Mouse (Mus musculus) heart, adult 11 months (tissue): Measurements from ENCODE around the gene Shroom1.

Experiments
- DNase-seq: peaks from one replicate; pipeline ENCODE4 v3.0.0; 2022

Shroom1 gene

DNA sequence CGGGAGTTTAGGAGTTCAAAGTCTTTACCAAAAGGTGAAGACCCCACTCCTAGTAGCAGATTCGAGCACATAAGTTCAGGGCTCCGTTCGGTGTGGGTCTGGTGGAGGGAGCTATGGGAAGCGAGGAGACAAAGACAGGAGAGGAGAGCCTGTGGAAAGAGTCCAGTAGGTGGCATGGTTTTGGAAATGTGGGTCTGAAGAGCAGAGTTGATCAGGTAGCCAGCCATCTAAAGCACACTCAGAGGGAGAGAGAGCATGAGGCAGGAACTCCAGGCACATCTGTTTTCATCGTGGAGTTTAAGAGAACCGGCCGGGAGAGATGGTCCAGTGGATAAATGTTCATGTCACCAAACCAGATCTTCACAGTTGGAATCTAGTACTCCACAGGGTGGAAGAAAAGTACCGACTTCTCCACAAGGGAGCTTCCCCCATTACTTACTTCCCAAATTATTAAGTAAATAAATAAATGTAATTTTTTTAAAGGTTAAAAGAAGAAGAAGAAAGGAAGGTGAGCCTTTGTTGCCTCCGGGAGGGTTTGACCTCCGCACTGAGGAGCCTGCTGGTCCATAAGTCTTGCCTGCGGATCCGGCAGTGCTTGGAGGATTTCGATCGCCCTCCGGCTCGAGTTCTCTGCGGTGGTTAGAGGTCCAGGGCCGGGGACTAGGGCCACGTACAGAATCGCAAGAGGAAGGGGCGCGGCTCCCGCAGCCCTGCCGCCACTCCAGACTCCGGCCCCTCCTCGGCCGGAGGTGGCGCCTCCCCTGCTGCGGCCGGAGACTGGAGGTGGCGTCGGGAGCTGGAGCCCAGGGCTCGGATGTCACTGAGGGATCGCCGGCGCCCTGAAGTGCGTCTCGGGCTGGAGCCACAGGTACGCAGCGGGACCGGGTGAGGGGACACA, at the start of gene Shroom1, which contains the start of gene Gm10447:
Gene Shroom1 (plus strand): TSS at position 732 of the 898 bp plus-strand sequence.
Gene Gm10447 (minus strand): TSS at position 637 of the 898 bp plus-strand sequence.
- DNase-seq: peak; percentile 97

DNA sequence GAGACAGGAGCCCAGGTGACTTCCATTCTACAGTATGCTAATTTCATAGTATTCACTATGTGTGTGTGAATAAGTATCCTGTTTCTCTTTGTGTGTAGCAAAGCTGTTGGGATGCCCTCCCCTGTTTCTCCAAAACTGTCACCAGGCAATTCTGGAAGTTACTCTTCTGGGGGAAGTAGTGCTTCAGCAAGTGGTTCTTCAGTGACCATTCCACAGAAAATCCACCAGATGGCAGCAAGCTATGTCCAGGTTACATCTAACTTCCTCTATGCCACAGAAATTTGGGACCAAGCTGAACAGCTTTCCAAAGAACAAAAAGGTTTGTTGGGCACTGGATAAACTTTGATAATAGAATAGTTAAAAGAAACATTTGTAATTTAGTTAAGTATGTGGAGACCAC, 45.3 kb upstream of the Shroom1 start:
- DNase-seq: peak; percentile 77

DNA sequence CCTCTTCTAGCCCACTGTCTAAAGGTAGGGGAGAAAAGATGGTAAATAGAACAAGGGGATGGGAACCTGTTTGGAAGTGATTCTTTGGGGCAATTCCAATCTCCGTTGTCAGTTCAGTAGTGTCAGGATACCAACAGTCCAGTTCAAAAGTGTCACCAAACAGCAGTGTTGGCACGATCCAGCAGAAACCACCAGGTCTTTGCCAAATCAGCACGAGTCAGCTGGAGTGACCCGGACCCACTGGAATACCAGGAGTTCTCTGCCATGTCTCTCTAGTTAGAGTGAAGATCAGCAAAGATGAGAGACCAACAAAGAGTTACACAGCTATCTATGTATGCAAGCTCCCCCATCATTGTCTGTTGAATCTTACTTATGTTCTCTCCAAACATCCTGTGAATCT, 43.1 kb upstream of the Shroom1 start:
- peak; percentile 56 for DNase-seq

DNA sequence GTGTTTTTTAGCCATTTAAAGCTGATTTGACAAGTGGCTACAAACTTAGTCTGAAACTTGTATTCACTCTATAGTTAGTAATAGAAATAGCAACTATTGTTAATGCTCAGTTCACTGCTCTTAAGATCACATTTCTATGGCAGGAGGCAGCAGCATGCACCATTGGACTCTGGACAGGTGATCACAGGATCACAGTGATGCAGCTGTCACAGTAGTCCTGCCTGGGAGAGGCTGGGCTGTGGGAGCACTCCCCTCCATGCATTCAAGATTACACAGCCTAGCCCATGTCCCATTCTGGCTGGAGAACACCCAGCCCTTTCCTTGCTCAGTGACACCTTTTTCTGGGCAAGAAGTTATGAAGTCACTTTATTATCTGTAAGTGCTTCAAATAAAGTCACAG, 39.0 kb upstream of the Shroom1 start:
- peak; percentile 85 for DNase-seq

DNA sequence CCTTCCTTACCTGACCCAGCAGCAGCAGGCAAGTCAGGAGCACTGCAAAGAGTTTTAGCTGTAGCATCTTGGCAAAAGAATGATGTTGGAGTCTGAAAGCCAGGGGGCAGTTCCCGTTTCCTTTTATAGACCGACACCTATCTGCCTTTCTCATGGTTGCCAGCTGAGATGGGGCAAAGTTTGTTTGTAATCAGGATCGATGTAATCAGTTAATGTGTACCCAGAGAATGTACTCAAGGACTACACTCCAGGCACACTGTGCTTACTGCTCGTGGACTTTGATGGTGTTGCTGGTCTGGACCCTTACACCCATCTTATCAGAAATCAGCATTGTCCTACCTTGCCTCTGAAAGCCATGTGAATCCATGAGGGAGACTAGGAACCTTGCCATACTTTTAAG, 34.0 kb upstream of the Shroom1 start, which contains the start of gene Leap2:
Gene Leap2 (minus strand): TSS at position 135 of the 400 bp plus-strand sequence.
- DNase-seq: peak; percentile 80

DNA sequence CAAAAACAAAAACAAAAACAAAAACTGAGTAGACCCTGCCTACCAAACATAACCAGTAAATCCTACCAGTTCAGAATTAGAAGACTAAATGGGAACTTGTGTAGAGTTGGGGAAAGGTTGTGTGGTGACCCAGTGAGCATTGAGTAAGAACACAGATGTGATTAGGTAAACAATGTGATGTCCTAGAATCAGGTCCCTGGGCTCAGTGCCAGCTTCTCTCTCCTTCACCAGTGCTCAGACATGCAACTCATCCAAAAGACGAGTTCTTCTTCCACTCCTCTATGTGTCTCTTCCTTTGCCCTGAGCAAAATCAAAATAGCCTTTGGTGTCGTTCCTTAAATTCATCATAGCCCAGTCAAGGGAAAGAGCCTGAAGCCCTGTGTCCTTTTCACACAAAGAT, 32.2 kb upstream of the Shroom1 start:
- DNase-seq: peak; percentile 57

DNA sequence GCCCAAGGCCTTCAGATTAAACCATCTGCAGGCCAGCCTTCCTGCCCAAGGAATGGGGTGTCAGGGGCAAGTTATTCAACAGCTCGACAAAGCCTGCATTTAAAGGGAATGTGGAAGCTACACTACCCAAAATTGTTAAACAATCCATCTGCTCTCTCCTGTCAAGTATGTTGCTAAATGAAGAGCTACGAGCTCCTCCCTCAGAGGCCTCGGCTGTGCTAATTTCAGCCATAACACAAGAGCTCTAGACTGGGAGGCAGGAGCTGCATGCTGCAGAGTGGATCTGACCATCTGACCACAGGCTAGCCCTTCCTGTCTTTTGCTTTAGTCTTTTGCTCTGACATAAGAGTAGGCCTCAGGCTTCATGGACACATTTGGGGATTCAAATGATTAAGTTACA, 31.8 kb upstream of the Shroom1 start:
- peak; percentile 82 for DNase-seq

DNA sequence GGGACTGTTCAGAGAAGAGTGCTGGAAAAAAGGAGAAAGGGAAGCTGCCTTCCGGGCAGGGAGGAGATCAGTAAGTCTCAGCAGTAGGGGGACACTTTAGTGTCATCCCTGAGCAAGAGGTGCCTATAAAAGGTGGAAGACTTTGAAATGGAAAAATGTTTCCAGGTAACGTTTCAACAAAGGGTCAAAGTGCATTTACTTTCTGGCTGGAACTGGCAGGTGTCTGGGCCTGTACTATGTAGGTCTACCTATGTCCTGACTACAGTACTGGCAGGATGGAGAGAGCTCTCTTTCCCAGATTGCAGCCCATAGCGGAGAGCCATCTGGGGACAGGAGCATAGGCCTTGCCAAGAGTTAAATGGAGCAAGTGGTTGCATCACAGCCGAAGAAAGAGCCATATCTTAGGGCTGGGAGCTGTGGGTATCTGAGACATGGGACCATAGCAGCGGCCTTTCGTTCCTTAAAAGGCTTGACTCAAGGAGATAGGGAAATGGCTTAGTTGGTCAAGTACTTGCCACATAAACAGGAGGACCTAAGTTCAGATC, 31.2 kb upstream of the Shroom1 start:
- peak; percentile 84 for DNase-seq

DNA sequence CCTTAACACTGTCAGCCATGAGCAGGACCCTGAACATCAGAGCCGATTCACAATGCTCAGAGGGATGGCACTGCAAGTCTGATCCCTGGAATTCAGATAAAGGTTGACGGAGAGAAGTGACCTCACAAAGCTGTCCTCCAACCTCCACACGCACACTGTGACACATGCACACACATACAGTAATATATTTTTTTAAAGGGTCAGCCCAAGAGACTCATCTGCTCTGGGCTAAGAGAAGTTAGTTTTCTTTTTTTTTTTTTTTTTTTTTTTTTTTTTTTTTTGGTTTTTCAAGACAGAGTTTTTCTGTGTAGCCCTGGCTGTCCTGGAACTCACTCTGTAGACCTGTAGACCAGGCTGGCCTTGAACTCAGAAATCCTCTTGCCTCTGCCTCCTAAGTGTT, 30.1 kb upstream of the Shroom1 start:
- DNase-seq: peak; percentile 42

DNA sequence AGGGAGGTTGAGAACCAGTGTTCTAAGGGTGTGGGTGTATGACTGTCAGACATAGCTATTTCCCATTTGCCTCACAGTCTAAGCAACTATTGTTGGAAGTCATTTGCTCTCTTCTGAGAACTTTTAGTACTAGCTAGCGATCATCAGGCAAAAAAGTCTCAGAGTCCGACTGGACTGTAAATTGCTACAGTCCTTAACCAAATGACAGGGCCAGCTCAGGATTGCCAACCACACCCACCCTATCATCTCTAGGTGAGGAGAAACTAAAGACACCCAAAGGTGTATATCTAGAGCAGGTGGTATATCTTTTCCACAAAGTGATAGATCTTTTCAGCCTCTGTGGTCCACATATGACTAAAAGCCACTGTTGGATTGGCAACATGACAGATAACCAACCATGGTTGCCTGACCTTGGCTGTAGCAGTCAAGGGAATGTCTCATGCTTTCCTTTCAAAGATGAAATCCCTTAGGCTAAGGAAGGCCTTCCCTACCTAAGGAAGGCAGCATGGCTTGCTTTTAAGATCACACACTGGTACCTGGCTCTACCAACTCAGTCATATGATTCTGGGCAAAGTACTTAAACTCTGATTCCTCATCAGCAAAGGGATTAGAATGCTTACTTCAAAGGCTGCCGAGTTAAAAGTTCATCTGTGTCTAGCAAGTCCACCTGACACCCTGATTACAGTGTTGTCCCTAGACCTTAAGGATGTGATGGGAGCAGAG, 28.9 kb upstream of the Shroom1 start:
- DNase-seq: peak; percentile 79

DNA sequence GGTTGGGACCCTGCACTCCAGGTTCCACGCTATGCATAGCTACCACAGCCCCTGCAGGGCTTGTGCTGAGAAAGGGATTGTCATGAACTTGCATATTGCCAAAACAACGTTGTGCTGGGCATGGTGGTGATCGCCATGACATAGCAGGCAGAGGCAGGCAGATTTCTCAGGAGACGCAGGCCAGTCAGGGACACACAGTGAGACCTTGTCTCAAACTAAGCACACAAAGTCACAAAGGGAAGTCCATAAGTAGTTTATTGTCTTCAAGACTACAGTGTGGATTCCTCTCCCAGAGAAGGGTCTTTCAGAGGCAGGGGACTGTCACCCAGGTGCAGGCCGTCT, 28.3 kb upstream of the Shroom1 start:
- peak; percentile 83 for DNase-seq

DNA sequence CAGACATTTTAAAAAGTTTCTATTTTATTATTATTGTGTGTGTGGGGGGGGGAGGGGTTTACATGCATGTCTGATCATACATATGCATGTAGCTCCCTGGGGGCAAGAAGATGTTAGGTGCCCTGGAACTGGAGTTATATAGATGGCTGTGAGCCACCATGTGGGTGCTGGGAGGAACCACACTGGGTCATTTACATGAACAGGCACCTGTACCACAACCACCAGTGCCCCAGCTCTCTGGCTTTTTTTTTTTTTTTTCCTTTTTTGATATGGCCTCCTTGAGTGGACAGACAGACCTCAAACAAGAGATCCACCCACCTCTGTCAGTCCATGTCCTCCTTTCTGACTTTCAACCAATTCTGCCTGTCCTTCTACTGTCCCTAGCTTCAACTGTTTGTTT, 27.8 kb upstream of the Shroom1 start:
- DNase-seq: peak; percentile 79

DNA sequence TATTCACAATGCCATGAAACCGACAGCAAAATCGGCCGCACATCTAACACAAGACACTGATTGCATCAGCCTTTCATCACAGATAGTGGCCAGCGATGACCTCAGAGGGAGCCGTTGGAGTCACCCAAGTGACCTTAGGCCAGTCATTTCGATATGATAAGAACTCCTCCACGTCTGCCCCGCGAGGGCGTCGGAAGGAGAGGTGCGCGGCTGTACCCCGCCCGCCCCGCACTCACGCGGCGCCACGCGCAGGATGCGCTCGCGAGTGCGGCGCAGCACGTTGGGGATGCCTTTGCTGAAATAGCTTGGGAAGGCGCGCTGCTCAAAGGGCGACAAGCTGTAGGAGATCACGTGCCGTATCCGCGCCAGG, 26.7 kb upstream of the Shroom1 start:
- DNase-seq: no peak

DNA sequence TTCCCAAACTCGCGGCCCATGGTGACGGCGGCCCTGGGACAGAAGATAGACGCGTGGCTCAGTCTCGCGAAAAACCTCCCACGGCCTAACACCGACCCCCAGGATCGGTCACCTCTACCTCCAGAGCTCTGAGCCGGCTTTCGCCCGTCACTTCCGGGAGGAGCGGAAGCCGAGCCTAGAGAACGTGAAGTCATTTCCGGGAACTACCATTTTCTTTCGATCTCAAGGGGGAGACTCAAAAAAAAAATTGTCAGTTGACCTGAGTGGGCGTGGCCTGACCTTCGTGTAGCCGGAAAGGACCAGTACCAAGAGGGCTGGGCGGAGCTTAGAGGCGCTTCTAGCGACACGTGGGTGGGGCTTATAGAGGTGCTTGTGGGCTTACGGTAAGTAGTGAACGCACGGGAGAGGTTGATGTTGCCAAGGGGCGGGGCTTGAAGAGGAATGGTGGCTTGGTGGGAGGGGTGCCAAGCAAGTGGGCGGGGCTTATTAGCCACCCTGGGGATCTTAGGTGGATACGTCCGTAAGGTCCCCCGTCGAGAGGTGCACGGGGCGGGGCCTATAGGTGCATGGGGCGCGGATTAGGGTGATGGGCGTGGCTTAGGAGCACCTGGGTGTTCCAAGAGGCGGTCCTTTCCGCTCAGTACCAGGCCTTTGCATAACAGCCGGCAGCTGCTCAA, 26.2 kb upstream of the Shroom1 start, which contains the start of the genes Uqcrq and Gdf9:
Gene Uqcrq (minus strand): TSS at position 162 of the 677 bp plus-strand sequence.
Gene Gdf9 (plus strand): TSS at position 354 of the 677 bp plus-strand sequence.
- DNase-seq: peak; percentile 100

DNA sequence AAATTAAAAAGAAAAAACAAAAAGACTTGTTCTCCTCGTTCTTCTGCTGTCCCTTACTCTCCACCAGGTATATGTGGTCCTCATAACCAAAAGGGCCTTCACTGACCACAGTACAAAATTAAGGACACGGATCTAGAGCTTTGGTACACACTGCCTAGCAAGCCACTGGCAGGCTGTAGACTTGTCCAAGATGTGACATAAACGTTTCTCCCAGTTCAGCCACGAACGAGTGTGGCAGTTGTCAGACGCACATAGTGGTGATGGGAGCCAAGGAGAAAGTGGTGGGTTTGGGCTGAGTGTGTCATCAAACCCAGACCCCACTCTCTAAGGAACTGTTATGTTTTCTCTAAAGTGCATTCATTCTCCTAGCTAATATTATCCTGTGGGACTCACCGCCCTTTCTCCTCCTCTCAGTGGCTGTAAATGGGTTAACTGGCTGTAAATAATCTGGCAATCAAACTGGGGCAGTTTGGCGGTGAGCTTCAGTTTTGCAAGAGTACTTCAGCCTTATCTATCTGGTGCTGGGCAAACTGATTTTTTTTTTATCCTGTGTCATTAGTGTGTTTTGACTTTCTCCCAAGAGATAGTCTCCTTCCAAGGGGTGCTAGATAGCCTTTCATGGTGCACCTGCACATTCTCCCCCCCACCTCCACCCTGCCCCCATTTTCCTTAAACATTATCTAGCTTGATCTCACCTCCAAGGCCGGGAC, 25.5 kb upstream of the Shroom1 start:
- peak; percentile 72 for DNase-seq

DNA sequence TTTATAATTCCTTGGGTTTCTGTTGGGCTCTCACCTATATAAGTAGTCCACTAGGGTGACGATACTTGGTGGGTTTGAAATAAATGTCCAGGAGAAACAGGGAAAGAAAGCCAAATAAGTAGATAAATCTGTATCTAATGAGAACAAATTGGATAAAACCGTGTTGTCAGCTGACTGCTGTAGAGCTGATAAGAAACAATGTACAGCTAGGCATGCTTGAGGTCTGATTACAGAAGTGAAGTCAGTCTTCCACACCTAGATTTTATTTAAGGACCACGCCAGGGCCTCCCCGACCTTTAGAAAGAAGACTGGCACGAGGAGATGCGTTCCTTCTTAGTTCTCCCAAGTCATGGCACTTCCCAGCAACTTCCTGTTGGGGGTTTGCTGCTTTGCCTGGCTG, 23.9 kb upstream of the Shroom1 start:
- no peak for DNase-seq

DNA sequence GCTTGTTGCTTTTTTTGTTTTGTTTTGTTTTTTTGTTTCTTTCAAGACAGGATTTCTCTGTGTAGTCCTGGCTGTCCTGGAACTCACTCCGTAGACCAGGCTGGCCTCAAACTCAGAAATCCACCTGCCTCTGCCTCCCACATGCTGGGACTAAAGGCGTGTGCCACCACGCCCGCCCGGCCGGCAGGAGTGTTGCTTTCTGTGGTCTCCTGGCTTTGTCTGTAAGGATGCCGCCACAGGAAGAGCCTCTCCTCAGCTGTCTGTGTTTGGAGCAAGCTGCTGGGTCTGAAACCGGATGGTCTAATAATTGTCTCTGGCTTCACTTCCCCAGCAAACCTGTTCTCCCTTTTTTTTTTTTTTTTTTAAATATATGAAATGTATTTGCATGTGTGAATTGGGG, 21.5 kb upstream of the Shroom1 start:
- DNase-seq: no peak

DNA sequence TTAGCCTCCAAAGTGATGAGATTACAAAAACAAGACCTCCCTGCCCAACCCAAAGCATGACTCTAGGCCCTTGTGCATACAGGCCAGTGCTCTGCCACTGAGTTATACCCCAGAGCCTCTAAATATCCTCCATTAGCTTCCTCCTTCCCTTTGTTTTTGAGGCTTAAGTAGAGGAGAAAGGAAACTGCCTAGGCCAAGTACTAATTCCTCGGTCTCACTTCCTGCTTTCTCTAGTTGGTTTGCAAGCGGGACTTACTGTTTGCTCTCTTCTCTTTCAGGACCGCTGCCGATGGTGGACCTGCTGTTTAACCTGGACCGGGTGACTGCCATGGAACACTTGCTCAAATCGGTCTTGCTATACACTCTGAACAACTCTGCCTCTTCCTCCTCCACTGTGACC, 20.7 kb upstream of the Shroom1 start:
- DNase-seq: no peak

DNA sequence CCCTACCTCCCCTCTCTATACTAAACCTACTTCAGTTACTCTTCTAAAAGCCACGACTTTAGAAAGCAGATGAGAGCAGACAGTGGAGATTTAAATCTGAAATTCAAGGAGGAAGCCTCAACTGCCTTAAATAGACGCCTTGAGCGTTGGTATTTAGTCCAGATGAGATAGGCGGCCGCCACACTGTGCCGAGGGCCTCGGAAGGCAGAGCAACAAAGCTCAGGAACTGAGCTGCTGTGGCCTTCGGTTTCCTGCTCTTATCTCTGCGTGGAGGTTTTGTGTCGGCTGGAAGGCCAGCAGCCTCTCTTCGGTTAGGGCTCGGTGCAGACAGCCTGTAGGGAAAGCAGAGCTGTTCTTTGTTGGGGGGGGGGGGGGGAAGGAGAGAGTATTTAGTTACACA, 15.1 kb upstream of the Shroom1 start:
- DNase-seq: no peak

DNA sequence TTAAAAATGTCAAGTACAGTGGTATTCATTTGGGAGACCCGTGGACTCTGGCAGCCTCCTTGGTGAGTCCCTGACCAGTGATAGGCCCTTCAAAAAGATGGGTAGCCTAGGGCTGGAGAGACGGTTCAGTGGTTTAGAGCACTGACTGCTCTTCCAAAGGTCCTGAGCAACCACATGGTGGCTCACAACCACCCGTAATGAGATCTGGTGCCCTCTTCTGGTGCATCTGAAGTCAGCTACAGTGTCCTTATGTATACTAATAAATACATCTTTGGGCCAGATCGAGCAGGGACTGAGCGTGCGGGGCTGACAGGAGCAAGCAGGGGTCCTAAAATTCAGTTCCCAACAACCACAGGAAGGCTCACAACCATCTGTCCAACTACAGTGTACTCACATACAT, 13.1 kb upstream of the Shroom1 start:
- no peak for DNase-seq

DNA sequence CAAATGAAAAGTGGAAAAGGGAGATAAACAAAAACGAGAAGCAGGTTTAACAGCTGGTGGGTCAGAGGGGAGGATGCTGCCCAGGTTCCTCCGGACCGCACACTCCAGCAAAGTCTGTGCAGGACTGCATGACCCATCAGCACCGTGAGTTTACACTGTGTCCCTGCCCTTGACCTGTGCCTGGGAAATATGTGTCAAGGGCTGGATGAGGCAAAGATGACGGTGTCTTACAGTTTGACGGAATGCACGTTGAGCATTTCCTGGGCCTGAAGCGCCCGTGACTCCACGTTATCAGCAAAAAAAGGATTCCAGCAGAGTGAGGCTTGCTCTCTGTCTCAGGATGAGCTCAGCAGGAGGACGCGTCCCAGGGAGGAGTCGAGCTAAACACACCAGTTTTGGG, 11.4 kb upstream of the Shroom1 start:
- peak; percentile 83 for DNase-seq

DNA sequence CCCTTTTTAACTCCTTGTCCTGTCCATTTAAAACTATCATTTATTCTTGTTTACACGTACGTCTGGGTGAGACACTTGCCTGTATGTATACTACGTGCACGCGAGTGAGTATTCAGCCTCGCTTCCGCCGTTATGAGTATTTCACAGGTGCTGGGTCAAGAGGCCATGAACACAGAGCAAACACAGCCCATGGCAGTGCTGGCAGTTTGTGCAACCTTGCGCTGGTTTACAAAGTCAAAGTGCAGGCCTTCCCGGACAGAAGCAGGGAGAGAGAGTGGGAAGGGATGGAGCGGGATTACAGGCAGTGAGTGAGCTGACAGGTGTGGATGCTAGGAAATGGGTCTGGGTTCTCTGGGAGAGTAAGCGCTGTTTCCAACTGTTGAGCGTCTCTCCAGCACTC, 10.8 kb upstream of the Shroom1 start:
- DNase-seq: no peak
